Comparison of ENCODE assay signal across 9 mouse cellular contexts in the genomic region with DNA sequence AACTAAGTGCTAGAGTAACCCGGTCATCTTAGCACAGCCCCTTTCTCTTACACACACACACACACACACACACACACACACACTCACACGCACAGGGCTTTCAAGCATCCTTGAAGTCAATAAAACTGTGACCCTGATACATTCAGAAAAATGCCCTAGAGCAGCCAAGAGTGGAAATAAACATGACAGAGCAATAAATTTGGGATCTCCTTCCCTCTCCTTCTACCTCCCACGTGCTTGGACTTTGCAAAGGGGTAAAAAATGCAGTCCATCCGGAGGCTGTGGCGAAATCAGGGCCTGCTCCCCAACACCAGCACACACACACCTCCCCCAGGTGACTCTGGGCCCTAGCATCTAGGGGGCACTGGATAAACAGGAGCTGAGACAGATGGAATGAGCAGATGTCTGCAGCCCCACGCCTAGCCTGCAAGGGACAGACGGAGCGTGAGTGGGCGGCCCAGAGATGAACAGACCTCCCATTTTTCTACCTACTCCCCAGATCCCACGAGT.
DNase-seq lines count a peak whose midpoint lies in the region.
"Had no signal": no experiment of that assay in that cellular context is flagged by ENCODE, and none has a peak within 500 bp of the region (broad histone marks: within the 10 kb centered on the region; RNA-seq: fewer than 3 reads in every experiment).

No protein-coding gene starts in this region.

- DNase-seq in kidney, adult 11 months, result peak; percentile 18
- DNase-seq in kidney, adult 18-20 months, result no peak
- peak; percentile 85 for DNase-seq in cerebellum, adult 9-11 months
- peak; percentile 50 to 77 for DNase-seq in layer of hippocampus, adult 18-20 months (ENCODE audit: low spot score in 2 of 2)
- peak; percentile 33 for DNase-seq in right cerebral cortex, postnatal 14 days
- DNase-seq in natural killer cell, adult 2 months (ENCODE audit: low spot score in 2 of 2), result no peak
- no peak for DNase-seq in heart, postnatal 36 days
- no peak for DNase-seq in c-Kit-positive CD71-positive TER-119-positive erythroid progenitor cells, embryonic 14.5 days (ENCODE audit: low spot score)
- DNase-seq: thymus, adult 18-20 months had no signal

- intact Hi-C loops in heart, postnatal 36 days (cut with DNase I), result no loop called here

Comparison
In these comparisons a context has a peak if more than half of its experiments do, and no peak if none do; other contexts are left out.
1. DNase-seq: peak in kidney, adult 11 months (single experiment), cerebellum, adult 9-11 months (single experiment), layer of hippocampus, adult 18-20 months (2 of 2) and right cerebral cortex, postnatal 14 days (single experiment); none in kidney, adult 18-20 months (single experiment), natural killer cell, adult 2 months (0 of 2), heart, postnatal 36 days (0 of 2) and c-Kit-positive CD71-positive TER-119-positive erythroid progenitor cells, embryonic 14.5 days (single experiment).